Mouse (Mus musculus) olfactory bulb, adult 2 months (tissue): ENCODE results near the gene Nf1.

ENCODE experiments used
- CTCF ChIP-seq: fragments of 200-500 bp; IDR thresholded peaks from 2 replicates; pipeline ENCODE4 v1.5.1; 2012; ENCODE audit warnings: low read depth, mild to moderate bottlenecking, low read length, moderate library complexity; ENCODE audit not compliant: insufficient read depth
- POLR2A ChIP-seq: fragments of 200-500 bp; IDR thresholded peaks from 2 replicates; pipeline ENCODE4 v1.6.1; 2012; ENCODE audit warnings: mild to moderate bottlenecking, low read depth, low read length, moderate library complexity; ENCODE audit not compliant: insufficient read depth

- no peak for TF ChIP-seq POLR2A
- TF ChIP-seq CTCF = no peak
Measured at GRCm38 (mm10) chr11:79519299-79519698, 179.8 kb downstream of the Nf1 start.
